Mouse (Mus musculus): ENCODE results near the gene Hes7. TPM values are rescaled to one million over a fixed set of nuclear protein-coding genes. Genes with fewer than 3 reads are reported as not detected.
A peak's percentile ranks its signal among the peaks of the same experiment; 100 is the strongest.

Gene Hes7
- polyA plus RNA-seq, 1 experiment from 2014 or later: 0.44 TPM

DNA sequence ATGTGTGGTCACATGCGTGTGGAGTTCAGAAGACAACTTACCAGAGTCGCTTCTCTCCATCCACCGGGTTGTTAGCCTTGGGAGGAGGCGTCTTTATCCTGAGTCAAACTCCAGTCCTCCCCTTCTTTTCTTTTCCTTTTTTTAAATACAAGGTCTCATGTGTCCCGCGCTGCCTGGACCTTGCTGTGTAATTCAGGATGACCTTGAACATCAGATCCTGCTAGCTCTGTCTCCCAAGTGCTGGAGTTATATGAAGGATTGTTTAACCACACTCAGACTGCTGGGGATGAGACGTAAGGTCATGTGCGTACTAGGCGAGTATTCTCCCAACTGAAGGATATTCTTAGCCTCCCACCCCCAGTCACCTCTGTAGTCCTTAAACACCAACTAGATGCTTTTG is 42.9 kb upstream of the Hes7 start:
- H3K4me1 ChIP-seq: peaks cover 11% of the 10 kb centered on the region
- no peaks in the 10 kb centered on the region for H3K36me3 ChIP-seq
- 80% methylated on average over 9 of the region's 9 CpGs for WGBS
- no peak overlapping the region for H3K4me2 ChIP-seq
- H3K4me3 ChIP-seq: no peak overlapping the region
- H3K9me3 ChIP-seq: no peaks in the 10 kb centered on the region
- H3K27ac ChIP-seq: no peak overlapping the region
- no peak overlapping the region for H3K9ac ChIP-seq
- no peak for ATAC-seq (ENCODE audit: insufficient number of reproducible peaks, insufficient read depth, low FRiP score, low TSS enrichment, low read depth)
- no peaks in the 10 kb centered on the region for H3K27me3 ChIP-seq

DNA sequence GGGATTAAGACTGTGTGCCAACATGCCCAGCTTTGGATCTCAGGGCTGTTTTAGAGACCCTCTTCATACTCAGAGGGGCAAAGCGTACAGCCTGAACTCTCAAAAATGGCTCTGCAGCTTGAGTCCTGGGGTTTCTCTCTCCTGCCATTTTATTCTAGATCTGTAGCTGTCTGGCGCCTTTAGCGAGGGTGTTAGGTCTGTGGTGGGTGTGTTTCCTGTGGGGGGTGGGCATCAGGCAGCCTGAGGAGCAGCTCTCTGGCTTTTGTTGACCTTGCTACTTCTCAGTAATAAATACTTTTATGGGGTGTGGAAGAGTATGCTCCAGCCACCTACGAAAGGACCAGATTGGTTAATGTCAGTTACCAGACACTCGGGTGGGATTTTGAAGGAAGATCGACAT is 42.2 kb upstream of the Hes7 start:
- Histone ChIP-seq H3K27me3 (no peaks in the 10 kb centered on the region), H3K4me3 (no peak overlapping the region), H3K27ac (no peak overlapping the region), H3K9me3 (no peaks in the 10 kb centered on the region), H3K4me1 (peaks cover 8% of the 10 kb centered on the region; the same call in 1 of the 2 replicates), H3K9ac (no peak overlapping the region), H3K4me2 (no peak overlapping the region), H3K36me3 (no peaks in the 10 kb centered on the region)
- WGBS: 90% methylated on average over 6 of the region's 6 CpGs
- ATAC-seq (ENCODE audit: insufficient number of reproducible peaks, insufficient read depth, low FRiP score, low TSS enrichment, low read depth): no peak

DNA sequence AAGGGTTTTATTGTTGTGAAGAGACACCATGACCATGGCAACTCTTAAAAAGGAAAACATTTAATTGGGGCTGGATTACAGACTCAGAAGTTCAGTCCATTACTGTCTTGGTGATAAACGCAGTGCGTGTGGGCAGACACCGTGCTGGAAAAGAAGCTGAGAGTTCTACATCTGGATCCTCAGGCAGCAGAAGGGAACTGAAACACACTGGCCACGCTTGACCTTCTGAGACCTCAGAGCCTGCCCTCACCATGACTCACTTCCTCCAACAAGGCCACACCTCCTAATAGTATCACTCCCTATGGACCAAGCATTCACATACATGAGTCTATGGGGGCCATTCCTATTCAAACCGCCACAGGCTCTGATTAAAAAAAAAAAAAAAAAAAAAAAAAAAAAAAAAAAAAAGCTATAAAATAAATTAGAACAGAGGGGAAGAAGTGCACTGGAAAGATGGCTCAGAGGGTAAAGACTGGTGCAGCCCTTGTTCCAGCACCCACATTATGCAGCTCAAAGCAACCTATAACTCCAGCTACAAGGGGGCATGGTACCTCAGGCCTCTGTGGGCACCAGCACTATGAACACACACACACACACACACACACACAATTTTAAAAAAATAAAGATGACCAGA is 41.3 kb upstream of the Hes7 start:
- Histone ChIP-seq H3K4me2 (no peak overlapping the region), H3K27ac (no peak overlapping the region), H3K9ac (no peak overlapping the region), H3K4me3 (no peak overlapping the region), H3K36me3 (no peaks in the 10 kb centered on the region), H3K4me1 (peaks cover 7% of the 10 kb centered on the region; the same call in 1 of the 2 replicates), H3K27me3 (no peaks in the 10 kb centered on the region), H3K9me3 (no peaks in the 10 kb centered on the region)
- ATAC-seq (ENCODE audit: insufficient number of reproducible peaks, insufficient read depth, low FRiP score, low TSS enrichment, low read depth): no peak
- WGBS: 65% methylated on average over 5 of the region's 5 CpGs

DNA sequence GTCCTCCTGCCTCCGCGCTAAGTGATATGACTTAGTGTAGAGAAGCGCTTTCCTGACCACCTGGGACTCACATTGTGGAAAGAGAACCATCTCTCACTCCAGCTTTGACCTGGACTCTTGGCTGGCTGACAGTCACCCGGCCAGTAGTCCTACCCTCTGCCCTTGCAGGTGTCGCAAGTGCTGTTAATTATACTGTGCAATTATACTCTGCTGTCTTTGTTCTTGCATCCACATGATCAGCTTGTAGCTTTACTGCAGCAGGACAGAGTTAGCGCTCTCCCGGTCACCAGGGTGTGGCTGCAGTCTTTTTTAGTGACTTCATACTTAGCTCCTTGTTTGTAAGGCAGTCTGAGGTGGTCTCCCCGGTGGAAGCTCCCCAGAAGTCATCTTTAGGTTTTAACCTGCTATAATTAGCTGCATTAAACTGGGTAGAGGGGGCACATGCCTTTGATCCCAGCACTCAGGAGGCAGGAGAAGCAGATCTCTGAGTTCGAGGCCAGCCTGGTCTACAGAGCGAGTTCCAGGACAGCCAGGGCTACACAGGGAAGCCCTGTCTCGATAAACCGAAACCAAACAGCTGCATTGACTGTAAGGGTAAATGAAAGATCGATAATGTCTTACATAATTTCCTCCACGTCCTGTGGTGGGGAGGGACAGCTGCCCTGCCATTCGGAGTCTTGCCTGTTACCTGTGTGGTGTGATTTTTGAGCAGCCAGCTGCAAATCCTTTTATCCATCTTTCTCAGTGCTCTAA is 39.9 kb upstream of the Hes7 start:
- ATAC-seq (ENCODE audit: insufficient number of reproducible peaks, insufficient read depth, low FRiP score, low TSS enrichment, low read depth): no peak
- no peak overlapping the region for H3K27ac ChIP-seq
- H3K36me3 ChIP-seq: no peaks in the 10 kb centered on the region
- no peak overlapping the region for H3K4me2 ChIP-seq
- no peak overlapping the region for H3K4me3 ChIP-seq
- no peaks in the 10 kb centered on the region for H3K4me1 ChIP-seq
- WGBS: 79% methylated on average over 15 of the region's 15 CpGs
- H3K9ac ChIP-seq: no peak overlapping the region
- H3K27me3 ChIP-seq: no peaks in the 10 kb centered on the region
- H3K9me3 ChIP-seq: no peaks in the 10 kb centered on the region

DNA sequence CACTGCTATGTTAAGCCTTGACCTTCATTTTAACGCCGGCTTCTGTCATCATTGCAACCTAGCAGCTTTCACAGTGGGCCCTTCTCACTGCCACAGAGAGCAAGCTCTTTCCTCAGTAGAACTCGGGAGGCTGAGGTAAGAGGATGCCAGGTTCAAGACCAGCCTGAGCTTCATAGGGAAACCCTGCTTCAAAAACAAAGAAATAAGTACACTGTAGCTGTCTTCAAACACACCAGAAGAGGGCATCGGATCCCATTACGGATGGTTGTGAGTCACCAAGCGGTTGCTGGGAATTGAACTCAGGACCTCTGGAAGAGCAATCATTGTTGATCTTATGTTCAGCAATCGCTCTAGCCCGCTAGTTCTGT is 39.4 kb upstream of the Hes7 start:
- Histone ChIP-seq H3K4me3 (no peak overlapping the region), H3K36me3 (no peaks in the 10 kb centered on the region), H3K9ac (no peak overlapping the region), H3K4me1 (no peaks in the 10 kb centered on the region), H3K27me3 (no peaks in the 10 kb centered on the region), H3K4me2 (no peak overlapping the region), H3K9me3 (no peaks in the 10 kb centered on the region), H3K27ac (no peak overlapping the region)
- ATAC-seq (ENCODE audit: insufficient number of reproducible peaks, insufficient read depth, low FRiP score, low TSS enrichment, low read depth): no peak
- WGBS: 86% methylated on average over 8 of the region's 8 CpGs

DNA sequence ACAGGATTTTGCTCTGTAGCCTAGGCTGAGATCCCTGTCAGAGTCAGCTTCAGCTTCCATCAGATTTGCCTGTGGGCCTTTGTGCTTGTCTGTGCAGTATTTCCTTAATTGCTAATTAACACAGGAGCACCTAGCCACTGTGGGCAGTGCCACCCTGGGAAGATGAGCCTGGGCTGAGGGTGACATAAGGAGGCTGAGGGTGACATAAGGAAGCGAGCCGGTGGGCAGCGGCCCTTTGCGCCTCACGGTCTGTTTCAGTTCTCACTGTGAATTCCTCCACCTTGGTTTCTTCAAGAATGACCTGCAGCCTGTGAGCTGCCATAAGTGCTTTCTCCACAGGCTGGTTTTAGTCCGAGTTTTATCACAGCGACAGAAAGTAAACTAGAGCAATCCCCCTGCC is 38.6 kb upstream of the Hes7 start:
- Histone ChIP-seq H3K27me3 (no peaks in the 10 kb centered on the region), H3K4me2 (no peak overlapping the region), H3K36me3 (no peaks in the 10 kb centered on the region), H3K27ac (no peak overlapping the region), H3K4me3 (no peak overlapping the region), H3K9ac (no peak overlapping the region), H3K4me1 (0 out of 2 replicates have a peak, but pooled peaks cover 4% of the 10 kb centered on the region), H3K9me3 (no peaks in the 10 kb centered on the region)
- no peak for ATAC-seq (ENCODE audit: insufficient number of reproducible peaks, insufficient read depth, low FRiP score, low TSS enrichment, low read depth)
- WGBS: 88% methylated on average over 7 of the region's 7 CpGs

DNA sequence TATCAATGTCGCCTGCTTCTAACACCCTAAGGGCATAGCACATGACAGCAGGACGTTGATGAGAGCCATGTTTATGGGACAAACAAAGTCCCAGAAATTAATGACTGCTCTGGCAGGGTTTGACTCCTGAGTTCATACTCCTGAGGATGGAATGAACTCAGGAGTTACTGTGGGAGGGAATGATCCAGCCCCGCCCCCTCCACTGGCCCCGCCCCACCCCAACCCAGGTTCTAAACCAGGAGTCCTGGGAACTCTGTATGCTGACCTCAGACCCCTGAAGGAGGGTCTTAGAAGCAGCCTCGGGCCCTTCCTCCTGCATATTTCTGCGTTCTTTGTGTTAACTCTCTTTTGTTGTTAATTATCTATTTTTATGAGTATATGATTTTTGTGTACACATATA is 34.6 kb upstream of the Hes7 start:
- WGBS: 56% methylated on average over 6 of the region's 6 CpGs
- no peak overlapping the region for H3K9ac ChIP-seq
- H3K4me2 ChIP-seq: no peak overlapping the region
- H3K9me3 ChIP-seq: no peaks in the 10 kb centered on the region
- H3K4me3 ChIP-seq: no peak overlapping the region
- no peak for ATAC-seq (ENCODE audit: insufficient number of reproducible peaks, insufficient read depth, low FRiP score, low TSS enrichment, low read depth)
- H3K4me1 ChIP-seq: peaks cover 35% of the 10 kb centered on the region
- no peaks in the 10 kb centered on the region for H3K27me3 ChIP-seq
- H3K36me3 ChIP-seq: peaks cover 13% of the 10 kb centered on the region
- no peak overlapping the region for H3K27ac ChIP-seq

DNA sequence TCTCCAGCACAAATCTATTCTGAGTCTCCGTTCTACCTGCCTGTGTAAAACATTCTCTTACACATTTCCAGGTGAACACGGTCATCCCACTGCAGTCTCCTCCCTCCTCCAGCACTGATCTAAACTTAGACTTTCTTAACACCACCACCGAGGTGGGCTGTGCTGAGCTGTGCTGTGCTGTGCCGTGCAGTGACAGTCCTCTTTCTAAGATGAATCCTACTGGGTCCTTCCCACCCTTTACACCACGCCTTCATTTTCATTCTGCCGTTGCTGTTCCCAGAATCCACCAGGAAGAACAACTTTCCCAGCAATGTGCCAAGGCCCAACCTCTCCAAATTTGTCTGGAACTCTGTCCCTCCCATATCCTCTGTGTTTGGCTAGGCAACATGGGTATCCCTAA is 33.8 kb upstream of the Hes7 start:
- peaks cover 39% of the 10 kb centered on the region for H3K4me1 ChIP-seq
- H3K4me3 ChIP-seq: no peak overlapping the region
- 58% methylated on average over 6 of the region's 6 CpGs for whole genome bisulfite sequencing
- ATAC-seq (ENCODE audit: insufficient number of reproducible peaks, insufficient read depth, low FRiP score, low TSS enrichment, low read depth): no peak
- H3K9ac ChIP-seq: no peak overlapping the region
- no peak overlapping the region for H3K4me2 ChIP-seq
- H3K27ac ChIP-seq: peak overlapping the region; percentile 71
- H3K9me3 ChIP-seq: no peaks in the 10 kb centered on the region
- no peaks in the 10 kb centered on the region for H3K27me3 ChIP-seq
- peaks cover 21% of the 10 kb centered on the region for H3K36me3 ChIP-seq

DNA sequence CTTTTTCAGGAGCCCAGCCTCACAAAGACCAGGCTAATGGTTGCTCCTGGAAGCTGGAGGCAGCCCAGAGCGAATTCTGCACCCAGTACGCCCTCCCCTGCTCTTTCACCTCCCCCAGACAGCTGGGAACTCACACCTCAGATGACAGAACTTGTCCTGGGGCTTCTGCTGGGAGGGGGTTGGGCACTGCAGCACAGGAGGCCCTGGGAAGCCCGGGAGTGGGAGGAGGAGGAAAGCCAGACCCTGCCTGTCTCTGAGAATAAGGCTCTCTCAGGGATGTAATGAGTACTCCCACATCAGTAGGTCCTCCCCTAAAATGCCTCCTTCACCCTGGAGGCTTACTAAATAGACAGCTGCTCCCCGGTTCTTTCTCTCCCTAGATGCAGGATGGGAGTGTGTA is 33.1 kb upstream of the Hes7 start:
- no peak for ATAC-seq (ENCODE audit: insufficient number of reproducible peaks, insufficient read depth, low FRiP score, low TSS enrichment, low read depth)
- no peak overlapping the region for H3K4me3 ChIP-seq
- H3K4me1 ChIP-seq: peaks cover 43% of the 10 kb centered on the region
- H3K9ac ChIP-seq: no peak overlapping the region
- peak overlapping the region; percentile 11; the same call in 1 of the 2 replicates for H3K4me2 ChIP-seq
- WGBS: 37% methylated on average over 4 of the region's 4 CpGs
- H3K27ac ChIP-seq: peak overlapping the region; percentile 71
- H3K9me3 ChIP-seq: no peaks in the 10 kb centered on the region
- H3K27me3 ChIP-seq: no peaks in the 10 kb centered on the region
- peaks cover 28% of the 10 kb centered on the region for H3K36me3 ChIP-seq

DNA sequence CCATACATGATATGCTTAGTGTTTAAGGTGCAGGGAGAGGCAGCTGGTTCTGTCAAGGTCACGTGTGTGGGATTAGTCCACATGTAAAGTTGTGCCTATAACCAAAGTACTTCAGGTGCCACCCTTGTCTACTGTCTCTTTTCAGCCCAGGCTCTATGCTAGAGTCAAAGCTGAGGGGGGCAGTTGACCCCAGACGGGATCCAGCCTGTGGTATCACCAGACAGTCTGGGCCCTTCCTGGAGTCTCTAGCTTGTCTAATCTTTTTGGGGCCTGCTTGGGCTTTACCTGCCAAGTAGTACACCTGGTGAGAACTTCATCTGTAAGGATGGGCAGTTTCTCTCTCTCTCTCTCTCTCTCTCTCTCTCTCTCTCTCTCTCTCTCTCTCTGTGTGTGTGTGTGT is 32.6 kb upstream of the Hes7 start:
- peak overlapping the region; percentile 73 for H3K4me3 ChIP-seq
- no peak for ATAC-seq (ENCODE audit: insufficient number of reproducible peaks, insufficient read depth, low FRiP score, low TSS enrichment, low read depth)
- H3K4me2 ChIP-seq: peak overlapping the region; percentile 93
- H3K9ac ChIP-seq: peak overlapping the region; percentile 96
- H3K4me1 ChIP-seq: peaks cover 43% of the 10 kb centered on the region
- no peaks in the 10 kb centered on the region for H3K9me3 ChIP-seq
- H3K27ac ChIP-seq: peak overlapping the region; percentile 72; the same call in 1 of the 2 replicates
- H3K27me3 ChIP-seq: no peaks in the 10 kb centered on the region
- H3K36me3 ChIP-seq: peaks cover 33% of the 10 kb centered on the region
- WGBS: 65% methylated on average over 2 of the region's 2 CpGs

DNA sequence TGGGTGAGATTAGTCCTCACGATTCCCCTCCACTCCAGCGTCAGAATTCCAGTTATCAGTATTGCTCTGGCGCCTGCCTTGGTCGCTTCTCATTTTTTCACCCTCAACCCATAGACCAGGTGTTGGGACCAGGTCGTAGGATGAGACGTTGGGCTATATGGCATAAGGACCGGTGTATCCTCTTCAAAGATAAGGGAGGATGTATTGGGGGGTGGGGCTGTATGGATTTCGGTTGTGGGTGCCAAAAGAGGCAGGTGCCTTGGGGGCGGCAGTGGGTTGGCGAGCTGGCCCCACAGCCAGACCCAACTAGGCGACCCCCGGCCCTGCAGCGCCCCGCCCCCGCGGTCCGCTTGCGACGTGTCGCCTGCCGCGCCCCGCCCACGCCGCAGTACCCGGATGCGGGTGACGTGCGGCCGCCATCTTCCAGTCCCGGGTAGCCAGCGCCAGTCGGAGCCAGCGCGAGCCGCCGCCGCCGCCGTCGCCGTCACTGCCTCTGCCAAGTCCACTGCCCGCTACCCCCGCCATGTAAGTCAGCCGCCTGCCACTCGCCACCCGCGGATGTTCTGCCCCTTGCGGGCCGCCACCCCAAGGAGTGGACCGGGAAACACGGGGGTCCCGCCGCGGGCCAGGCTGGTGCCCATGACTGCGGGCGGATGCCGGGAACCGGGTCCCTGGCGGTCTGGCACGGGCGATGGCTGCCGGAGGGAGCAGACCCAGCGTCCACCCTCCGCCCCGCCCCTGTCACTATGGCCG is 31.9 kb upstream of the Hes7 start, which contains the start of gene Vamp2:
TSS of gene Vamp2 (plus strand) at position 388 of the 753 bp plus-strand sequence.
- 2% methylated on average over 60 of the region's 67 CpGs for WGBS
- Histone ChIP-seq H3K9ac (peak within 1 kb of the TSS; percentile 96), H3K4me1 (peaks cover 43% of the 10 kb centered on the region), H3K4me3 (peak within 1 kb of the TSS; percentile 73), H3K27me3 (no peaks in the 10 kb centered on the region), H3K4me2 (peak within 1 kb of the TSS; percentile 93), H3K9me3 (no peaks in the 10 kb centered on the region), H3K36me3 (peaks cover 37% of the 10 kb centered on the region), H3K27ac (peak within 1 kb of the TSS; percentile 86)
- peak; percentile 75; the same call in 1 of the 2 replicates for ATAC-seq (ENCODE audit: insufficient number of reproducible peaks, insufficient read depth, low FRiP score, low TSS enrichment, low read depth)

Measured in embryonic facial prominence, embryonic 13.5 days (tissue).